Mouse (Mus musculus) lung, postnatal 0 days (tissue): ENCODE measurements at regions not wholly inside any gene's neighbourhood (a gene's known extent, or its start where the extent isn't known, plus 50 kb on each side); places are given as distances from the start of the nearest gene placed in this dataset.

Experiments used
- CTCF ChIP-seq: IDR thresholded peaks from 2 replicates; pipeline ENCODE4 v1.5.1; 2016; ENCODE audit warnings: antibody characterized with exemption, mild to moderate bottlenecking
- EP300 ChIP-seq: IDR thresholded peaks from 2 replicates; pipeline ENCODE4 v1.6.1; 2016; ENCODE audit warnings: antibody characterized with exemption, mild to moderate bottlenecking, control low read depth

- TF ChIP-seq CTCF (no peak), EP300 (no peak)
Observed at GRCm38 (mm10) chr8:26883770-26884169, 93.4 kb upstream of the Zfp703 start.
